In the genomic region with DNA sequence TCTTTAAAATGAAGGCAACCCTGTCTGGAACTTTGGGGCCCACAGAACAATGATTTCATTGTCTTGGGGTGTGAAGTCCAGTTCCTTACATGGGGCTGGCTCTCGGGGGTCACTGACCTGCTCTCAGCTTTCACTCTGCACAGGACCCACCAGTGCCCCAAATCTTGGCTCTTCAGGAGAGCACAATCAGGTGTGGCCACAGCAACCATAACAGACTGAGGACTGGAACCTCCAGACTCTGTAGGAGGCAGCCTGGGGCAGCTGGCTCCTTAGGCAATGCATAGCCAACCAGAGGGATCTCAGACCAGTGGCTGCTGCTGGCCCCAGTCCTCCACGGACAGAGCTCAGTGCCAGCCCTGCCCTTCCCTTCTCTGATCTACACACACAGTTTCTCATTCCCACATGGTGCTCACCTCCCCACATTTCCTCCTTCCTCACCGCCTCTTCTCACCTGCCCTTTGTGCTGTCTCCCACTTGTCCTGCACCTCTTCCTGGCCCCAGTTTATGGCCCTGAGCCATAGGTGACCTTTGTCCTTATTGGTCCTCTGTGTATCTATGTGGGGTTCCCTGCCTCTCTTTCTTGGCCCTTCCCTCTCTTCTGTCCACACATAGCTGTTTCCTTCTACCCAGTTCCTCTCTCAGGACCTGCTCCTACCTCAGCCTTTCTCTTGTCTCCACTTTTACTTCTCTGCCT, we compare ENCODE assay signal across 18 mouse cellular contexts.
DNase-seq lines count a peak whose midpoint lies in the region; ATAC-seq and TF ChIP-seq lines count a peak whose summit lies in the region.
"Had no signal": no experiment of that assay in that cellular context is flagged by ENCODE, and none has a peak within 500 bp of the region (broad histone marks: within the 10 kb centered on the region; RNA-seq: fewer than 3 reads in every experiment).

No protein-coding gene starts in this region.

- H3K4me3 ChIP-seq in heart, embryonic 10.5 days = no peak overlapping the region
- no peak overlapping the region for H3K4me3 ChIP-seq in intestine, postnatal 0 days (ENCODE audit: low read depth, low read length)
- H3K4me3 ChIP-seq: embryonic facial prominence, embryonic 12.5 days; erythroblast, embryonic 14.5 days; heart, embryonic 15.5 days; kidney, embryonic 15.5 days; limb, embryonic 15.5 days had no signal

- DNase-seq in heart, embryonic 10.5 days (ENCODE audit: low spot score) = no peak
- DNase-seq in heart, postnatal 36 days = no peak
- peak; percentile 1 for DNase-seq in right cerebral cortex, postnatal 25 days
- DNase-seq in right cerebral cortex, adult 18-20 months = no peak
- DNase-seq in left cerebral cortex, postnatal 36 days (ENCODE audit: low spot score in 2 of 2) = no peak
- DNase-seq in lung, adult 18-20 months = no peak
- DNase-seq: B cell, adult 2 months; cerebellum, adult 18-20 months; liver, postnatal 0 days; lung, postnatal 14 days; thymus, postnatal 36 days had no signal

- H3K9ac ChIP-seq in intestine, postnatal 0 days (ENCODE audit: low read depth, low read length) = no peak overlapping the region
- H3K9ac ChIP-seq: embryonic facial prominence, embryonic 12.5 days; heart, embryonic 15.5 days; kidney, embryonic 15.5 days; limb, embryonic 15.5 days; liver, postnatal 0 days had no signal

- 79% methylated on average over 3 of the region's 3 CpGs for WGBS in heart, embryonic 10.5 days
- WGBS in intestine, postnatal 0 days = 36% methylated on average over 3 of the region's 3 CpGs

- peak overlapping the region; percentile 38 for H3K4me2 ChIP-seq in intestine, postnatal 0 days (replicated peaks; ENCODE audit: low read depth)
- H3K4me2 ChIP-seq: embryonic facial prominence, embryonic 12.5 days; heart, embryonic 15.5 days; kidney, embryonic 15.5 days; limb, embryonic 15.5 days had no signal

- ATAC-seq in intestine, postnatal 0 days = peak; percentile 96
- ATAC-seq: forebrain, embryonic 16.5 days; liver, postnatal 0 days had no signal

- H3K9me3 ChIP-seq in heart, embryonic 10.5 days = no peaks in the 10 kb centered on the region
- H3K9me3 ChIP-seq in intestine, postnatal 0 days (ENCODE audit: control insufficient read depth) = no peaks in the 10 kb centered on the region
- H3K9me3 ChIP-seq: embryonic facial prominence, embryonic 12.5 days; heart, embryonic 15.5 days; kidney, embryonic 15.5 days; limb, embryonic 15.5 days had no signal

- H3K27me3 ChIP-seq in heart, embryonic 10.5 days (ENCODE audit: insufficient read depth, poor library complexity, severe bottlenecking) = peaks cover 16% of the 10 kb centered on the region
- H3K27me3 ChIP-seq in intestine, postnatal 0 days (replicated peaks; ENCODE audit: control insufficient read depth, insufficient read depth, low read length) = no peaks in the 10 kb centered on the region
- H3K27me3 ChIP-seq: embryonic facial prominence, embryonic 12.5 days; heart, embryonic 15.5 days; limb, embryonic 15.5 days had no signal

- H3K4me1 ChIP-seq in heart, embryonic 10.5 days = peaks cover 75% of the 10 kb centered on the region
- peaks cover 26% of the 10 kb centered on the region for H3K4me1 ChIP-seq in intestine, postnatal 0 days (replicated peaks; ENCODE audit: control insufficient read depth, insufficient read depth, low read length)

- no peaks in the 10 kb centered on the region for H3K36me3 ChIP-seq in heart, embryonic 10.5 days
- H3K36me3 ChIP-seq in intestine, postnatal 0 days (ENCODE audit: control insufficient read depth, insufficient read depth) = no peaks in the 10 kb centered on the region
- H3K36me3 ChIP-seq: embryonic facial prominence, embryonic 12.5 days; heart, embryonic 15.5 days; kidney, embryonic 15.5 days; limb, embryonic 15.5 days had no signal

- no peak for TF ChIP-seq CTCF in intestine, postnatal 0 days (IDR thresholded peaks at IDR 0.05; ENCODE audit: low read depth)

- intact Hi-C loops in heart, postnatal 36 days (cut with DNase I) = no loop called here
- intact Hi-C loops in left cerebral cortex, postnatal 36 days (cut with DNase I) = no loop called here

- peak overlapping the region; percentile 25; the same call in 1 of the 2 replicates for H3K27ac ChIP-seq in heart, embryonic 10.5 days
- H3K27ac ChIP-seq in intestine, postnatal 0 days (ENCODE audit: low read depth, low read length) = peak overlapping the region; percentile 91
- H3K27ac ChIP-seq: embryonic facial prominence, embryonic 12.5 days; heart, embryonic 15.5 days; kidney, embryonic 15.5 days; limb, embryonic 15.5 days had no signal
